Mouse (Mus musculus): Measurements from ENCODE around the gene Tmem232. TPM values are rescaled to one million over a fixed set of nuclear protein-coding genes. Genes with fewer than 3 reads are reported as not detected.

The Tmem232 gene
- polyA plus RNA-seq (2014; fragmentation: Illumina TruSeq; extraction: RNeasy Lipid Tissue Mini Kit (QIAGEN cat#74804)) = 9.6 TPM

DNA sequence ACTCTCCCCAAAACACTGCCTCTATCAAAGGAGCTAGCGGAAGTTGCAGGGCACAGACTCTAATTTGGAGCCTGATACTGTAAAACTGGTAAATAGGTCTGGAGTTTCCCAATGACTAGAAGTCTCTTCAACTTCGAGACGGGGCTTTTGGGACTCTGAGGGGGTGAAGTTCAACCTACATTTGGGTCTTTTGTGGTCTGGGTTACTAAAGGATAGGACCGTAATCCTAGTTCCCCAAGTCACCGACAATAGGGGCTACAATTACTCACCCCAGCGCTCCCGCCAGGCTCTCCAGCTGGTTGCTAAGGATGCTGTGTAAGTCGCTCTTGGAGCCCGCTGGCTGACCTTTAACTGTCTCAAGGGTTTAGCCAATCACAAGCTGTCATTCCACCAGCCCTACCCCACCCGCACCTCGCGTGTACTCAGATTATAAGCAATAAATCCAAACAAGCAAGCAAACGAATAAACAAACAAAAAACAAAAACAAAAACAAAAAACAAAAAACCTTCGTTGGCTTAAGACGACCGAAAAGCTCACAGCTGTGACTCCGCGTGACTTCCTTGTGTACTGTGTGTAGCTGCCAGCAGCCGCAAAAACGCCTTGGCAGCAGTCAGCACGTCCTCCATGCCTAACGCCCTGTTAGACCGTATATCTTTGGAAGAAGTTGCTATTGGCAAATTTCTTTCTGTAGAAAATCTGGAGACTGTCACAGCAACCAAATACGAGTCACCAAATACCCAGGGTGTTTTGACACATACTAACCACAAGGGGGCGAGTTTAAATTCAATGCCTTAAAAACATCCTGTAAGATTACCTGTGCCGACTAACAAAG, at the start of gene Tmem232:
Gene Tmem232, minus strand, starts transcription at position 342 of the 832 bp plus-strand sequence.

Other genes with a start within 250 kb of the Tmem232 start
- 336 TPM for gene Vapa, start 72.8 kb upstream of the Tmem232 start, polyA plus RNA-seq (2014; fragmentation: Illumina TruSeq; extraction: RNeasy Lipid Tissue Mini Kit (QIAGEN cat#74804))
- 8.4 TPM for gene Txndc2, start 101.4 kb upstream of the Tmem232 start, polyA plus RNA-seq (2014; fragmentation: Illumina TruSeq; extraction: RNeasy Lipid Tissue Mini Kit (QIAGEN cat#74804))
- 81.1 TPM for gene Rab31, start 232.0 kb upstream of the Tmem232 start, polyA plus RNA-seq (2014; fragmentation: Illumina TruSeq; extraction: RNeasy Lipid Tissue Mini Kit (QIAGEN cat#74804))
- gene Ppp4r1, start 241.8 kb upstream of the Tmem232 start, polyA plus RNA-seq (2014; fragmentation: Illumina TruSeq; extraction: RNeasy Lipid Tissue Mini Kit (QIAGEN cat#74804)) = 33.1 TPM